In the genomic region with DNA sequence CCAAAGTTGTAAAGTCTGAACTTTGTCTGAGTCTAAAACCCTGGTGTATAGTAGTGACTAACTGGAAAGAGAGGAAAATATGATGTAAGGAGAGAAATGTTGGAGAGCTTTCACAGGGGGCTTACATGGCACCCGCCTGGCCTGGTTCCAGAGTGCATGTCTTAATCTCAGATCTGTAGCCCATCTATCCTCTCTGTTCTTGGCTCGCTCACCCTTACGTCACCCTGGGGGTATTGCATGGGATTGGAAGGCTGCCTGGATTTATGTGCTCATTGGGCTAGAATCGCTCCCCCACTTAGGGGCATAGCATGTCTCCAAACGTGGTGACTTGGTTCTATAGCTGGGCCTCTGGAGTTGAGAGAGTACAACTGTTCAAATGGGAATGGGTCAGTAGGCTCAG, we compare ENCODE assay signal across 11 mouse cellular contexts. TPM values are rescaled to one million over a fixed set of nuclear protein-coding genes. Genes with fewer than 3 reads are reported as not detected.
A peak's percentile ranks its signal among the peaks of the same experiment; 100 is the strongest.
DNase-seq lines count a peak whose midpoint lies in the region; ATAC-seq and TF ChIP-seq lines count a peak whose summit lies in the region.
"Had no signal": no experiment of that assay in that cellular context is flagged by ENCODE, and none has a peak within 500 bp of the region (broad histone marks: within the 10 kb centered on the region; RNA-seq: fewer than 3 reads in every experiment).

No protein-coding gene starts in this region.

- H3K4me2 ChIP-seq in lung, embryonic 14.5 days: no peak overlapping the region
- H3K4me2 ChIP-seq in hindbrain, embryonic 16.5 days (ENCODE audit: low read length): no peak overlapping the region
- no peak overlapping the region for H3K4me2 ChIP-seq in neural tube, embryonic 12.5 days (replicated peaks)
- H3K4me2 ChIP-seq: embryonic facial prominence, embryonic 15.5 days had no signal

- DNase-seq in cerebellum, postnatal 14 days: peak; percentile 71 to 73
- no peak for DNase-seq in cerebellum, adult 18-20 months
- DNase-seq in lung, embryonic 14.5 days: peak; percentile 39
- no peak for DNase-seq in lung, adult 2 months
- no peak for DNase-seq in kidney, postnatal 4 days
- DNase-seq: kidney, postnatal 14 days had no signal

- no peaks in the 10 kb centered on the region for H3K36me3 ChIP-seq in lung, embryonic 14.5 days (ENCODE audit: insufficient read depth)
- no peaks in the 10 kb centered on the region for H3K36me3 ChIP-seq in hindbrain, embryonic 16.5 days (ENCODE audit: control insufficient read depth, insufficient read depth, low read length)
- H3K36me3 ChIP-seq in neural tube, embryonic 12.5 days: no peaks in the 10 kb centered on the region
- H3K36me3 ChIP-seq: embryonic facial prominence, embryonic 15.5 days had no signal

- no peak overlapping the region for H3K4me3 ChIP-seq in lung, embryonic 14.5 days (ENCODE audit: low read depth, low read length)
- H3K4me3 ChIP-seq in lung, adult 2 months (replicated peaks; ENCODE audit: extremely low read depth, low read depth, low read length): no peak overlapping the region
- H3K4me3 ChIP-seq in hindbrain, embryonic 16.5 days (ENCODE audit: low read length): no peak overlapping the region
- H3K4me3 ChIP-seq in neural tube, embryonic 12.5 days: no peak overlapping the region
- H3K4me3 ChIP-seq: embryonic facial prominence, embryonic 15.5 days; myocyte had no signal

- no peak overlapping the region for H3K27ac ChIP-seq in lung, embryonic 14.5 days (ENCODE audit: low read depth)
- no peak overlapping the region for H3K27ac ChIP-seq in hindbrain, embryonic 16.5 days (ENCODE audit: low read depth, low read length)
- H3K27ac ChIP-seq in neural tube, embryonic 12.5 days: no peak overlapping the region
- H3K27ac ChIP-seq: embryonic facial prominence, embryonic 15.5 days had no signal

- peak; percentile 30; the same call in 1 of the 2 replicates for ATAC-seq in lung, embryonic 14.5 days (ENCODE audit: insufficient read depth)
- ATAC-seq in hindbrain, embryonic 16.5 days: peak; percentile 46; the same call in 1 of the 2 replicates
- ATAC-seq in neural tube, embryonic 12.5 days (ENCODE audit: low FRiP score, low read depth): 0 out of 2 replicates have a peak, but pooled peaks have one; percentile 18
- no peak for ATAC-seq in activated CD4-positive, CD25-positive, alpha-beta regulatory T cell, adult 4 months

- WGBS in lung, embryonic 14.5 days: 73% methylated on average over 5 of the region's 5 CpGs
- WGBS in lung, adult 2 months: 74% methylated on average over 5 of the region's 5 CpGs
- WGBS in hindbrain, embryonic 16.5 days: 49% methylated on average over 5 of the region's 5 CpGs
- 67% methylated on average over 5 of the region's 5 CpGs for WGBS in neural tube, embryonic 12.5 days

- H3K27me3 ChIP-seq in lung, embryonic 14.5 days (ENCODE audit: insufficient read depth, low read length): no peaks in the 10 kb centered on the region
- H3K27me3 ChIP-seq in hindbrain, embryonic 16.5 days (replicated peaks; ENCODE audit: control insufficient read depth, insufficient read depth, low read length): no peaks in the 10 kb centered on the region
- no peaks in the 10 kb centered on the region for H3K27me3 ChIP-seq in neural tube, embryonic 12.5 days (replicated peaks)
- H3K27me3 ChIP-seq: embryonic facial prominence, embryonic 15.5 days had no signal

- no peak for TF ChIP-seq CTCF in lung, embryonic 14.5 days (IDR thresholded peaks at IDR 0.05; ENCODE audit: low read depth)
- no peak for TF ChIP-seq CTCF in lung, adult 2 months (IDR thresholded peaks at IDR 0.05; ENCODE audit: insufficient read depth, low read length)

- TF ChIP-seq POLR2A in lung, adult 2 months (IDR thresholded peaks at IDR 0.05; ENCODE audit: borderline replicate concordance, extremely low read depth, low read depth, low read length): no peak

- H3K4me1 ChIP-seq in lung, embryonic 14.5 days (ENCODE audit: insufficient read depth): 0 out of 2 replicates have a peak, but pooled peaks cover 5% of the 10 kb centered on the region
- H3K4me1 ChIP-seq in lung, adult 2 months (ENCODE audit: control insufficient read depth, insufficient read depth, low read length): no peaks in the 10 kb centered on the region
- H3K4me1 ChIP-seq in hindbrain, embryonic 16.5 days (ENCODE audit: control insufficient read depth, insufficient read depth, low read depth, low read length): peaks cover 24% of the 10 kb centered on the region
- peaks cover 35% of the 10 kb centered on the region for H3K4me1 ChIP-seq in neural tube, embryonic 12.5 days

- no peak overlapping the region for H3K9ac ChIP-seq in lung, embryonic 14.5 days
- H3K9ac ChIP-seq in hindbrain, embryonic 16.5 days (ENCODE audit: low read depth, low read length): no peak overlapping the region
- H3K9ac ChIP-seq in neural tube, embryonic 12.5 days: no peak overlapping the region
- H3K9ac ChIP-seq: embryonic facial prominence, embryonic 15.5 days had no signal

- no peaks in the 10 kb centered on the region for H3K9me3 ChIP-seq in lung, embryonic 14.5 days (ENCODE audit: low read depth, low read length)
- H3K9me3 ChIP-seq in hindbrain, embryonic 16.5 days (ENCODE audit: control insufficient read depth, low read length): no peaks in the 10 kb centered on the region
- H3K9me3 ChIP-seq in neural tube, embryonic 12.5 days: no peaks in the 10 kb centered on the region
- H3K9me3 ChIP-seq: embryonic facial prominence, embryonic 15.5 days had no signal

RNA-seq across cellular contexts. Expression of a gene that starts 26.6 kb away (rescaled TPM):
- polyA plus RNA-seq in lung, embryonic 14.5 days (2014; fragmentation: Nextera tagmentation; extraction: Ambion mirVana): 0.83 and 2.1 TPM in 2 replicates
- 0.10 and 0.50 TPM in 2 replicates for polyA plus RNA-seq in lung, adult 2 months (2012; rRNA removed)
- polyA plus RNA-seq in hindbrain, embryonic 16.5 days (2015; fragmentation: Nextera tagmentation; extraction: Ambion mirVana): 62.3 and 64.5 TPM in 2 replicates
- 37.5 and 42.0 TPM in 2 replicates for polyA plus RNA-seq in neural tube, embryonic 12.5 days (2016; fragmentation: Nextera tagmentation; extraction: Ambion mirVana)
- polyA plus RNA-seq in activated CD4-positive, CD25-positive, alpha-beta regulatory T cell, adult 4 months (2017; shearing (Covaris generic)): not detected

Comparison
In these comparisons a context has a peak if more than half of its experiments do, and no peak if none do; other contexts are left out.
1. DNase-seq: peak in cerebellum, postnatal 14 days (2 of 2) and lung, embryonic 14.5 days (single experiment); none in cerebellum, adult 18-20 months (0 of 2), lung, adult 2 months (single experiment) and kidney, postnatal 4 days (0 of 2).
2. RNA of a gene that starts 26.6 kb away (polyA plus RNA-seq): 62.3 to 64.5 TPM in hindbrain, embryonic 16.5 days and 37.5 to 42.0 TPM in neural tube, embryonic 12.5 days; 0.83 to 2.1 TPM in lung, embryonic 14.5 days, 0.10 to 0.50 TPM in lung, adult 2 months and not detected in activated CD4-positive, CD25-positive, alpha-beta regulatory T cell, adult 4 months; every median in the first group is over 10 times any median in the second.